Mouse (Mus musculus) embryonic fibroblast, embryonic 13.5 days (primary cell): ENCODE data around the gene Ndst4. TPM values are rescaled to one million over a fixed set of nuclear protein-coding genes. Genes with fewer than 3 reads are reported as not detected.

ENCODE experiments used
- H3K27ac ChIP-seq: 2 replicates; pipeline ENCODE4 v1.5.1; 2012; ENCODE audit warnings: low read length, control low read depth, inconsistent platforms; ENCODE audit not compliant: insufficient read depth
- H3K4me1 ChIP-seq: 2 replicates; pipeline ENCODE4 v1.6.1; 2011; ENCODE audit warnings: low read length; ENCODE audit not compliant: control insufficient read depth, insufficient read depth
- H3K4me3 ChIP-seq: 2 replicates; pipeline ENCODE4 v1.5.1; 2011; ENCODE audit warnings: mild to moderate bottlenecking, control low read depth, low read length; ENCODE audit not compliant: insufficient read depth
- CTCF ChIP-seq: IDR thresholded peaks from 2 replicates; pipeline ENCODE4 v1.5.1; 2011; ENCODE audit warnings: mild to moderate bottlenecking, control low read depth, low read length, moderate library complexity, borderline replicate concordance; ENCODE audit not compliant: insufficient read depth
- POLR2A ChIP-seq: IDR thresholded peaks from 2 replicates; pipeline ENCODE4 v1.6.1; 2011; ENCODE audit warnings: low read depth, mild to moderate bottlenecking, control low read depth, low read length, moderate library complexity
- polyA plus RNA-seq: library from polyadenylated mRNA; stranded (reverse); fragments of >200 nt; gene quantifications from 2 replicates; pipeline ENCODE4 v1.2.4, GENCODE M21; 2011; ENCODE audit warnings: low read depth; ENCODE audit not compliant: missing spikeins, insufficient read length

The Ndst4 gene
- polyA plus RNA-seq, 1 experiment = 0.09 TPM

- TF ChIP-seq CTCF = no peak
- no peak for TF ChIP-seq POLR2A
- Histone ChIP-seq H3K4me1 (no peaks in the 10 kb centered on the region; the same call in 1 of the 2 replicates), H3K4me3 (no peak overlapping the region), H3K27ac (no peak overlapping the region)
These were observed 256.3 kb downstream of the Ndst4 start for GRCm38 (mm10) chr3:125660114-125660717.

GRCm38 (mm10) chr3:125660884-125661532 lies 257.1 kb downstream of the Ndst4 start:
- no peak overlapping the region for H3K4me3 ChIP-seq
- H3K27ac ChIP-seq = no peak overlapping the region
- H3K4me1 ChIP-seq = no peaks in the 10 kb centered on the region; the same call in 1 of the 2 replicates
- TF ChIP-seq CTCF = no peak
- TF ChIP-seq POLR2A = no peak

- Histone ChIP-seq H3K4me3 (no peak overlapping the region), H3K27ac (no peak overlapping the region), H3K4me1 (no peaks in the 10 kb centered on the region; the same call in 1 of the 2 replicates)
- no peak for TF ChIP-seq CTCF
- no peak for TF ChIP-seq POLR2A
These were observed 270.3 kb downstream of the Ndst4 start for GRCm38 (mm10) chr3:125673997-125674794.

GRCm38 (mm10) chr3:125675211-125675896 lies 271.5 kb downstream of the Ndst4 start:
- no peak overlapping the region for H3K4me3 ChIP-seq
- no peaks in the 10 kb centered on the region; the same call in 1 of the 2 replicates for H3K4me1 ChIP-seq
- TF ChIP-seq CTCF (no peak), POLR2A (no peak)
- H3K27ac ChIP-seq = peak overlapping the region; percentile 61; the same call in 1 of the 2 replicates

- Histone ChIP-seq H3K4me1 (no peaks in the 10 kb centered on the region; the same call in 1 of the 2 replicates), H3K27ac (no peak overlapping the region), H3K4me3 (no peak overlapping the region)
- TF ChIP-seq POLR2A (no peak), CTCF (no peak)
These were observed 275.0 kb downstream of the Ndst4 start for GRCm38 (mm10) chr3:125678924-125679323.

- no peaks in the 10 kb centered on the region for H3K4me1 ChIP-seq
- H3K27ac ChIP-seq = no peak overlapping the region
- no peak for TF ChIP-seq CTCF
- no peak for TF ChIP-seq POLR2A
- no peak overlapping the region for H3K4me3 ChIP-seq
These were observed 279.8 kb downstream of the Ndst4 start for GRCm38 (mm10) chr3:125683460-125684230.

- Histone ChIP-seq H3K4me1 (no peaks in the 10 kb centered on the region), H3K27ac (no peak overlapping the region), H3K4me3 (no peak overlapping the region)
- TF ChIP-seq CTCF (no peak), POLR2A (no peak)
These were observed 280.7 kb downstream of the Ndst4 start for GRCm38 (mm10) chr3:125684583-125684982.

- TF ChIP-seq POLR2A (no peak), CTCF (no peak)
- Histone ChIP-seq H3K4me3 (no peak overlapping the region), H3K4me1 (no peaks in the 10 kb centered on the region), H3K27ac (no peak overlapping the region)
These were observed 283.7 kb downstream of the Ndst4 start for GRCm38 (mm10) chr3:125687601-125688000.

- no peaks in the 10 kb centered on the region for H3K4me1 ChIP-seq
- TF ChIP-seq CTCF (no peak), POLR2A (no peak)
- no peak overlapping the region for H3K4me3 ChIP-seq
- no peak overlapping the region for H3K27ac ChIP-seq
These were observed 287.1 kb downstream of the Ndst4 start for GRCm38 (mm10) chr3:125690948-125691347.
